Mouse (Mus musculus) yolk sac, embryonic 10.5 days (tissue): ENCODE data around the gene Gucy2d.

Source experiments
- DNase-seq: peaks from one replicate; pipeline ENCODE4 v3.0.0-alpha.2; 2017; ENCODE audit warnings: low spot score

Gucy2d gene

GRCm38 (mm10) chr7:98447585-98448308 lies 7.5 kb downstream of the Gucy2d start:
- DNase-seq: no peak

DNA sequence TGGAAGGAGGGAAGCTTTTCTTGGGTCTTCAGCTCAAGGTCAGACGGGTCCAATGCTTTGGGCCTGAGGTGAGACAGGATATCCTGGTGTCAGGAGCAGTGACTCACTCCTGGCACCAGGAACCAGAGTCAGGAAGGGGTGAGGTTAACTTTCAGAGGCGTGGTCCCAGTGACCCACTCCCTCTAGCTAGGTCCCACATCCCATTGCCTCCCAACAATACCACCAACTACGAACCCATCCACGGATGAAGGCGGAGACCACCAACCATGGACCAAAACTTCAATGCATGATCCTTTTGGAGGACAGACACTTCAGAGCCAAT lies 8.1 kb downstream of the Gucy2d start:
- no peak for DNase-seq

DNA sequence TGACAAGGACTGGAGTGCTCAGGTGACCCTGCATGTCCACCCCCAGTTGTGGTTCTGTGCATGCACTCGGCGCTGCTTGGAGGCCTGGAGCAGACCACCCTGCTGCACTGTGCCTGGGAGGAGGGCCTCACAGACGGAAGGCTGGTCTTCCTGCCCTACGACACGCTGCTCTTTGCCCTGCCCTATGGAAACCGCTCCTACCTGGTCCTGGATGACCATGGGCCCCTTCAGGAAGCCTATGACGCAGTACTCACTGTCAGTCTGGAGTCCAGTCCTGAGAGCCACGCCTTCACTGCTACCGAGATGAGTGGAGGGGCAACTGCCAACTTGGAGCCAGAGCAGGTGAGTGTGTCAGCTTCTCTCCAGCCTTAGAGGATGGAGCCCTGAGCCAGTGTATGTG lies 9.5 kb downstream of the Gucy2d start:
- no peak for DNase-seq

DNA sequence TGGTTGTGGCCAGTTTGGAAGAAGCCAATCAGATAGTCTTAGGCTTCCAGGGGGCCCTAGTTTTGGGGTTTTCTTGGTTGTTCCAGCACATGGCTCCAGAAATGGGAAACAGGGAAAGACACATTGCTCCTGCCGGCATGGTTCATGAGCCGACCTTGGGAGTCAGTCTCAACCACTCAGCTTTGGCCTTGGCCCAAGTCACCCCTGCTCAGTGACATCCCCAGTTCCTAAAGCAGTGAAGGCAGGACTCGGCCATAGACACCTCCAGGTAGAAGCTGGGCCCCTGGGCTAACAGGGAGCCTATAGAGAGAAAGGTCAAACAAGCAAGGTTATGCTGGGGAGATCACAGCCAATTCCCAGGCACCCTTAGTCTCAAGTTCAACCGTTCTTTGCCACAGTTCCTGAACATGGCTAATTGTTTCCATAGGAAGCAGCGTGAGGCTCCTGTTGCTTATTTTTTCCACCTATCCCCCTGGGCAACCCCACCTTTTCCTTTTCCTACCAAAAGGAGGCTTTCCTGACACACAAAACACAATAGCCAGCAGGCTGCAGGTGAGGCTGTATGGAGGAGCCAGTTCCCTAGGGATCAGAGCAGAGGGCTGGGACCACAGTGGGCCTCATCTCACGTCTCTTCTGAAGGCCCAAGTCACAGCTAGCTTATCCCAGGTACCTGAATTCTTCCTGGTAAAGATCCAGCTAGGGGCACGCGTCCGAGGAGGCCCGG lies 14.3 kb downstream of the Gucy2d start:
- DNase-seq: no peak

DNA sequence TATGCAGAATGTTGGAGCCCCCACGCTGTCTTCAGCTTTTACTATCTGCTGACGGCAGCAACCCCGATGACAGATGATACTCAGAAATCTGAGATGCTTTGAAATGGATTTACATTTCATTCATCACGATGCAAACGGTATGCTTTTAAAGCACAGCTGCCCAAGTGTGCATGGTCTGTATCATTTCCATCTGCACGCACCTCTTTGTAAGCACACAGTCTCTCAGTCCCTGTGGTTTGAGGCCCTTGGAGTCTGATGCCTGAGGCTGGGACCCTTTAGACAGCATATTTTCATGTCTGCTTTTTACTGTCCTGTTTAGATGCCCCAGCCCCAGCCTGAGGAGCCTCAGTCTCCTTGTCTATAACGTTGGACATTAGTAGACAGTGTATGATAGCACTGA lies 20.1 kb downstream of the Gucy2d start:
- DNase-seq: no peak

- no peak for DNase-seq
Observed at GRCm38 (mm10) chr7:98469089-98469488, 28.9 kb downstream of the Gucy2d start.

DNA sequence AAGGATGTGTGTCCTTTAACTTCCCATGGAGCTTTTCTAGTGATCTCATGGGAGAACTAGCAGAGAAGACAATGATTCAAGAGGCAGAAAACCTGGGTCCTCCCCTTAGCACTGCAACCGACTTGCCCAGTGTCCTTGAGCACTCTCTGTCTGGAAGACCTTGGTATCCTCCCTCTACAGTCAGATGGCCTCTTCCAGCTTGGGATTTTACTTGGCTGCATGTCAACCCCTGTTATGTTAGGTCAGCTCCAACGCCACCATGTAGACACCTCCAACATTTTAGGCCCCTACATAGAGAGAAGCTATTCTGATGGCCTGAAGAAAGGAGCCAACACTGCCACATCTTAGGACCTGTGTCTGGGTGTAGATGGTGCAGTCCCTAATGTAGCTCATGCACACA lies 32.3 kb downstream of the Gucy2d start:
- DNase-seq: no peak

GRCm38 (mm10) chr7:98474558-98474957 lies 34.3 kb downstream of the Gucy2d start:
- no peak for DNase-seq

- DNase-seq: no peak
Observed at GRCm38 (mm10) chr7:98477153-98477552, 36.9 kb downstream of the Gucy2d start.

GRCm38 (mm10) chr7:98480481-98480880 lies 40.3 kb downstream of the Gucy2d start:
- no peak for DNase-seq

DNA sequence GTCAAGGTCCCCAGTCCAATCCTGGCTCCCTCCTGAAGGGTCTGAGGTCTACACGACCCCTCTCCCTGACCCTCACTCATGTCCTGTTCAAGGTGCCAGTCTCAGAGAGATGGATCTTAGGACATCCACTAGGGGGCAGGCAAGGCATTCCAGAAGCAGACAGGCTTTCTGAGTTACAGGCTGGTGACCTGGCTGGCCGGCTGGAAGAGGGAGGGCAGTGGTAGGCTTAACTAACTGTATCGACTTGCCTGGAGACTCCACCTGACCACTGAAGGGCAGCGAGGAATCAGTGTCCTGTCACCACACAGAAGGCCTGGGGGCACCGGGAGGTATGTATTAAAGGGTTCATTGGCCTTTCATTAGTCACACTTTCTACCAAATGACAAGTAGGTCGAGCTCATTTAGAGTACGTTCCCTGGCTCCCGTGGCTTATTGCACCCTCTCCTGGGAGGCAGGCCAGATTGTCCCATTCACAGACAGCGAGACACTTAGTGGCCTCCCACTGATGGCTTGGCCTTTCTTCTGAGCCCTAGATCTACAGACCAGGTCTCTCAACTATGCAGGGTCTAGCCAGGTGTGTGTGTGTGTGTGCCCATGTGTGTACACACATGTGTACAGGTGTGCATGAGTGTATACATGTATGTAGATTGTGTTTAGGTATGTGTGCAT lies 41.0 kb downstream of the Gucy2d start:
- peak; percentile 78 for DNase-seq

- DNase-seq: no peak
Observed at GRCm38 (mm10) chr7:98481861-98482260, 41.6 kb downstream of the Gucy2d start.

DNA sequence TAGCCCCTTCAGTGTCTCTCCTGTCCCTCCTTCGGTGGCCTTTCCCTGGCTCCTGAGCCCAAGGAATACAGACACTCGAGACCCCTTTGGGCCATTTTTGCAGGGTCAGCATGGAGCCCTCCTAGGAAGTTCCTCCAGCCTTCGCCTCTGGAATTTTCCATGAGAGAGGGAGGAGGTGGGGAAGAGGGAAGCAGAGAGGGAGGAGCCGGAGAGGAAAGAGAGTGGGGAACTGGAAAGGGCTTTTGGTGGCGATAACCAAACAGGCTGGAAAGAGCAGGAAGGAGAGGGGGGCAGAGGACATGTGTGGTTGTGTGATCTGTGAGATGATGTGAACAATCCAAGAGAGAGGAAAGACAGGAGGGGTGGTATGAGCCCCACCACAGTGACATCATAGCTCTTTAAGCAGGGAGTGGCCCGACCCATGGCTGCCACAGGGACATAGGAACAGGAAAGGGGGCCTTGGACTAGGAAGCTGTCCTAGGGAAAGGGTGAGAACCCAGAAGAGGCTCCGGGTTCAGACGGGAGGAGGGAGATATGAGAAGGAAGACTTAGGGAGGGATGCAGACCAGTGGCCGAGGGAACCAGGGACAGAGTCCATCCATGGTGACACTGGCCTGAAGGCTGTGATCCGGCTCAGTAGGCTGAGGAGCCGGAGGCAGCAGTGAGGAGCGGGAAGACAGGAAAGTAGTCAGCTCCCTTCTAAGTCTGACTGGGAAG lies 42.5 kb downstream of the Gucy2d start:
- DNase-seq: no peak

- DNase-seq: no peak
Observed at GRCm38 (mm10) chr7:98483268-98483607, 43.0 kb downstream of the Gucy2d start.

DNA sequence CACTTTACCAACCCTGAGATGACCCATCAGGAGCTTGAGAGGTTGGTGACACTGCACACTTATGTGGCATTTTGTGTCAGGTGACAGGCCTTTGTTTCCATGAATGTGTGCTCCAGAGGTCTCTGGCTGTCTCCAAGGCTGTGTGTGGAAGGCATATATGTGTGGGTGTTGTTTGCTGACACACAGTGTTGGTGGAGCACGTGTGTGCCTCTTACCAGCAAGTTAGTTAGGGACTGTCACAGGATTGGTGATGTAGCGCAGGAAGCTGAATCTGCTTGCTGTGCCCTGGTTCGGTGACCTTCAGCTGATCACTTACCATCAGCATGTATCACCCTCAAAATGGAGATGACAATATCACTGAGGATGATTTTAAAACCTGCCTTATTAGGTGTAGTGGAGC lies 44.7 kb downstream of the Gucy2d start:
- no peak for DNase-seq

- no peak for DNase-seq
Observed at GRCm38 (mm10) chr7:98485508-98485907, 45.3 kb downstream of the Gucy2d start.

- DNase-seq: no peak
Observed at GRCm38 (mm10) chr7:98486471-98486917, 46.3 kb downstream of the Gucy2d start.

GRCm38 (mm10) chr7:98487202-98487980 lies 47.2 kb downstream of the Gucy2d start:
- DNase-seq: no peak

GRCm38 (mm10) chr7:98488398-98489130 lies 48.3 kb downstream of the Gucy2d start:
- no peak for DNase-seq

DNA sequence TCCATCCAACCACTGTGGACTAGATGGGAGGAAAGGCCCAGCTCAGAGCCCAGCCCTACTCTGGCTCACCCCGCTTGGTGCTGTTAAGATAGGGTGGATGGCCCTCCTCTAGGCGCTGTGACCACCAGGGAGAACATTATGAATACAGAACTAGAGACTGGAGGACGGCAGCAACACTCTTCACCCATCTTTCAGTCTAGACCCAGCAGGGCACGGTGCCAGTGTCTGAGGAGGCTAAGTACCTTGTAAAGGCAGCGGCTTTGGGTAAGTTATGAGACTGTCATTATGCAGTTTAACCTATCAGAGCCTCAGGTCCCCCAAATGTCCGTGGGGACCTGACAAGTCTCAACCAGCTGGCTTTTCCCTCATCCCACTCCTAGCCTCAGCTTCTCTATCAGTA lies 48.9 kb downstream of the Gucy2d start, which contains the start of gene Lrrc32:
Gene Lrrc32, plus strand, starts transcription at position 153 of the 400 bp plus-strand sequence.
- no peak for DNase-seq

GRCm38 (mm10) chr7:98489623-98490084 lies 49.4 kb downstream of the Gucy2d start:
- peak; percentile 74 for DNase-seq
